Mouse (Mus musculus): Measurements from ENCODE around the gene Cdk9. TPM values are rescaled to one million over a fixed set of nuclear protein-coding genes. Genes with fewer than 3 reads are reported as not detected.

Gene Cdk9
- total RNA-seq (2022), result 100 to 1,000 TPM; 102 to 129 (median 111) TPM

DNA sequence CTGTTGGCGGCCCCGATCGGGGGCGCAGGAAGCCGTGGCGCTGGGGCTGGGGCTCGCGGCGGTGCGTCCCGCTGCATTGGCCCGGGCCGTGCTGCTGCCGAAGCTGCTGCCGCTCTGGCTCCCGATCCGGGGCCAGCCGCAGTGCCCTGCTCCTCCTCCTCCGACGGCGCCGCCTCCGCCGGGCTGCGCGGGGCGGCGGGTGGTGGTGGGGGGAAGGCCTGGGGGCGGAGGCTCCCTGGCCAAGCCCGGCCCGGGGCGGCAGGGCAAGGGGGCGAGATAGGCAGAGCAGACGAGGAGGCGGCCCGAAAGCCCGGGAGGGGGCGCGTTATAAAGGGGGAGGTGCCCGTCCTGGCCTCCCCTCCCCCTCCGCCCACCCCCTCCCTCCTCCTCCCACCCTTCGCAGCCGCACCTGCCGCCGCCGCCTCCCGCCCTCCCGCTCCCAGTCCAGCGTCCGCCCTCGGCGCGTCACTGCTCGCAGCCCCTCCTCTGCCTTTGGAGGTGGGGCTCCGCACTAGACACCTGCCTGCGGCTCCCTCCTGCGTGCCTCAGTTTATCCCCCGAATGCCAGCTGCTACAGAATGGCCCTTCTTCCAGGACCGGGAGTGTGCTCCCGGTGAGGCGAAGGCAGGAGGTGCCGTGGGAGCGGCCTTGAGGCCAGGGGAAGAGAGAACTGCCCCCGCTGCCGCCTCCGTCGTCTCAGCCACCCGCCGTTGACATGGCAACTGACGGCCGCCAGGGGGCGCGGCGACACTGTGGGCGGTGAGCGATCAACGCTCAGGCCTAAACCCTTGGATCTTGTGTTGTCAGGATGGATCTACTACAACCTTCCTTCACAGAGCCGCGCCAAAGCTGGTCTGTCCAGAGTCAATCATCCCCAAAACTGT is at the start of gene Cdk9:
Gene Cdk9 (minus strand): TSS at position 143 of the 884 bp plus-strand sequence.
- peak; percentile 88 to 92 for DNase-seq (ENCODE audit: low spot score in 2 of 2)

GRCm38 (mm10) chr2:32761859-32762258 is 49.0 kb upstream of the Cdk9 start:
- no peak for DNase-seq (ENCODE audit: low spot score in 2 of 2)

- DNase-seq (ENCODE audit: low spot score in 2 of 2), result no peak
These were observed 48.5 kb upstream of the Cdk9 start for GRCm38 (mm10) chr2:32761361-32761760.

GRCm38 (mm10) chr2:32759001-32759400 is 46.1 kb upstream of the Cdk9 start:
- DNase-seq (ENCODE audit: low spot score in 2 of 2), result no peak

DNA sequence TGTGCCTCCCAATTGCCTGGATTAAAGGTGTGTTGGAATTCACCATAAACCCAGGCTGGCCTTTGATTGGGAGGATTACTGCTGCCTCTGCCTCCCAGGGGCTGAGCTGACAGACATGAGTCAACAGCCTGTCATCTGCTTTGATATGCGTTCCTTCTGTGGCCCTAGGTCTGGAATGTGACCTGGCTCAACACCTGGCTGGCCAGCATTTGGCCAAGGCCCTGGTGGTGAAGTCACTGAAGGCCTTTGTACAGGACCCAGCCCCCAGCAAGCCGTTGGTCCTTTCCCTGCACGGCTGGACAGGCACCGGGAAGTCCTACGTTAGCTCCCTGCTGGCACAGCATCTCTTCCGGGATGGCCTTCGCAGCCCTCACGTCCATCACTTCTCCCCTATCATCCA is 45.6 kb upstream of the Cdk9 start:
- DNase-seq (ENCODE audit: low spot score in 2 of 2), result no peak

GRCm38 (mm10) chr2:32757056-32757845 is 44.4 kb upstream of the Cdk9 start, which contains the start of gene Tor2a:
Gene Tor2a (plus strand): TSS chr2:32757234.
- peak; percentile 96 to 97 for DNase-seq (ENCODE audit: low spot score in 2 of 2)

GRCm38 (mm10) chr2:32756674-32757055 is 43.8 kb upstream of the Cdk9 start:
- DNase-seq (ENCODE audit: low spot score in 2 of 2), result no peak

GRCm38 (mm10) chr2:32752181-32752580 is 39.3 kb upstream of the Cdk9 start:
- no peak for DNase-seq (ENCODE audit: low spot score in 2 of 2)

DNA sequence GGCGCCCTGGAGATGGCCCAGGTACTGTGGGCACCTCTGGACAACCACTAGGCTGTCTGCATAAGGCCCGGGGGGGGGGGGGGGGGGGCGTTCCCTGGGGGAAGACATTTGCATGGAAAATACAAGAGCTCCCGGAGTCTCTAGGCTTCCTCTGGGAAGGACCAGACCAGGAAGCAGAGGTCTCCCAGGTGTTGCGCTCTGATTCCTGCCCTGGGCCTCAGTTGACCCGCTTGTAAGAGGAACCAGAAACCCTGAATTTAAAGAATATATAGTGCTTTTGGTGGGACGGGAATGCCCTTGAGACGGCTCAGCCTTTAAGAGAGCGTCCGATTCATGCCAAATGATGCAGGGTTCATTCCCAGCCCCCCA is 38.8 kb upstream of the Cdk9 start:
- DNase-seq (ENCODE audit: low spot score in 2 of 2), result no peak

GRCm38 (mm10) chr2:32750887-32751664 is 38.2 kb upstream of the Cdk9 start:
- DNase-seq (ENCODE audit: low spot score in 2 of 2), result no peak

DNA sequence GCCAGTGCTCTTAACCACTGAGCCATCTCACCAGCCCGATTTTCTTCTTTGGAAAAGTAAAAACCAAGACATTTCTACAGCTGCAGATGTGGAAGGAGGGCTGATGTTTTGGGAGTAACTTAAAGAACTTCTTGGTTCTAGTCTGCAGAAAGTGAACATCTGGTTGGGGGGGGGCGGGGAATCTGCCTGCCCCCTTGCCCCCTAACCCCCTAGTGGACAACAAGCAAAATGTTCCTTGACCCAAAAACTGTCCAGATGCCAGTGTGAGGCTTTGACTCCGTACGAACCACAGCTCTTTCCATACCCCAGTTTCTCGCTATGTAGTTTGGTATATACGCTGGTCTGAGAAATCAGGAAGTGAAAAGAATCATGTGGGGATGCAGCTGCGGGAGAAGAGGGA is 37.3 kb upstream of the Cdk9 start:
- DNase-seq (ENCODE audit: low spot score in 2 of 2), result no peak

- DNase-seq (ENCODE audit: low spot score in 2 of 2), result no peak
These were observed 36.2 kb upstream of the Cdk9 start for GRCm38 (mm10) chr2:32749082-32749481.

GRCm38 (mm10) chr2:32744272-32744982 is 31.6 kb upstream of the Cdk9 start:
- no peak for DNase-seq (ENCODE audit: low spot score in 2 of 2)

DNA sequence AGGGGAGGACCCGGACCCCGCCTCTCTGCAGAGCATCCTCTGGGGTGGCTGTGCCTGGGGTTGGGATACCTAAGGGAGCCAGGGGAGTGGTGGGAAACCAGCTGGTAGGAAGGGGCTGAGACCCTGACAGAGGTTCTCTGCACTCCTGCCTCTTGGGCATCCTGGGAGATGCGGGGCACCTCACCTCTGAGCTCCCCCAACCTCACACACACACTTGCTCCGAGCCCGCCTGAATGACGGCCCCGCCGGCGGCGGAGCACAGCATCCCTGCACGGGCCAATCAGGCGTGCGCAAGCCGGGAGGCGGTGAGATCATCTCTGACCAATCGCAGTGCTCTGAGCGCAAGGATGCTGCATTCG is 29.3 kb upstream of the Cdk9 start:
- peak; percentile 79 for DNase-seq (ENCODE audit: low spot score in 2 of 2)

- DNase-seq (ENCODE audit: low spot score in 2 of 2), result no peak
These were observed 28.6 kb upstream of the Cdk9 start for GRCm38 (mm10) chr2:32741273-32742172.

DNA sequence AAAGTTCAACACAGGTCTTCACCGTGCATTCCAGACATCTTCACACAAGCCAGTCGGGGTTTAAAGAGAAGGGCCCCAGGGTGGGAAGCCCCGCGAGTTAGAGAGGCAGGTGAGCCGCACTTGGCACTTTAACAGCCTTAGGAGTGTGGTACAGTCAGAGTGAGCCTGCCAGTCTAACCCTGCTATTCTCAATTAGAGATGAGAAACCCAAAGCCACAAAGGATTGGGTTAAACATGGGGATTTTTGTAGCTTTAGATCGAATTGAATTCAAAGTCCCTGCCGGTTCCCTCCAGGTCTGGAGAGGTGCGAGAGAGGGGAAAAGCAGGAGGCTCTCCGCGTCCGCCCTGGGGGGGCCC is 28.0 kb upstream of the Cdk9 start, which contains the start of gene 6330409D20Rik:
Gene 6330409D20Rik (minus strand): TSS at position 101 of the 357 bp plus-strand sequence.
- DNase-seq (ENCODE audit: low spot score in 2 of 2), result no peak

GRCm38 (mm10) chr2:32739311-32739710 is 26.4 kb upstream of the Cdk9 start:
- DNase-seq (ENCODE audit: low spot score in 2 of 2), result no peak

DNA sequence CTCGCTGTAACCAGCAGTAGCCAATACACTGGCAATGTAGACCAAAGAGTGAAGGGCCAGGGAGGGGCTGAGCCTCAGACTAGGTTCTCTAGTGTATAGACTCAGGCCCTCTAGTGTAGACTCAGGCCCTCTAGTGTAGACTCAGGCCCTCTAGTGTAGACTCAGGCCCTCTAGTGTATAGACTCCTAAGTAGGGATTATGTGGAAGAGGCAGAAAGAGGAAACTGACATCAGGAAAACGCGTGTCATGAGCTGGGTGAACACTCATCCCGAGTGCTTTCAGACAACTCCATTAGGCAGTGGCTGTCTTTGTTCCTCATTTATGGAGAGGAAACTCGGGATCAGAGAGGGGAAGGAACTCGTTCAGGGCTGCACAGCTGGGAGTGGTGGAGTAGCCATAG is 24.1 kb upstream of the Cdk9 start:
- DNase-seq (ENCODE audit: low spot score in 2 of 2), result no peak

GRCm38 (mm10) chr2:32736306-32736829 is 23.5 kb upstream of the Cdk9 start:
- no peak for DNase-seq (ENCODE audit: low spot score in 2 of 2)

DNA sequence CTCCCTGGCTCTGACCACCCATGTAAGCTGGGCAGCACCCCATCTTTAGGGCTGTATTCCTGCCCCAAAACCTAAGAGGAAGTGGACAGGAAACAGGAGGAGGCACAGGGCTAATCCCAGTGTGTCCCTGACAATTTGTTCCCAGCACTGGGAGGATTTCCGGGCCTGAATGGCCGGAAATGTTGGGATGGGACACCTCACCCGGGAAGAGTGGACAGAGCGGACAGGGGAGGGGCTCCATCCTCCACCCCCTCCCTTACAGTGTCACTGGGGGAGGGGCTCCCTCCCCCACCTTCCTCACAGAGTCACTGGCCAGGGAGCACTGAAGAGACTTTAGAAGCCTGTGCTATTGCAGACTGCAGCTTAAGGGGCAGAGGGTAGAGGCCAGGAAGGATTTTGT is 22.1 kb upstream of the Cdk9 start:
- DNase-seq (ENCODE audit: low spot score in 2 of 2), result no peak

Data from layer of hippocampus, adult 8-10 months (tissue).